Mouse (Mus musculus) CD4-positive naive resting alpha-beta T cell, adult 76 days (primary cell): ENCODE data around the gene Smarcc2. TPM values are rescaled to one million over a fixed set of nuclear protein-coding genes. Genes with fewer than 3 reads are reported as not detected.

ENCODE experiments used
- total RNA-seq: library from RNA; stranded (reverse); gene quantifications from one replicate; pipeline ENCODE4 v1.2.4, GENCODE M21; 2023

The Smarcc2 gene
- 112 TPM for total RNA-seq

GRCm38 (mm10) chr10:128458719-128459408 is at the start of gene Smarcc2:
Gene Smarcc2, plus strand, starts transcription at chr10:128459248.

GRCm38 (mm10) chr10:128411211-128412054 is 47.6 kb upstream of the Smarcc2 start, which contains the start of the genes Nabp2 and Rnf41:
Gene Nabp2, minus strand, starts transcription at chr10:128411492.
Gene Rnf41, plus strand, starts transcription at chr10:128411657.

GRCm38 (mm10) chr10:128493695-128494666 is 34.9 kb downstream of the Smarcc2 start, which contains the start of gene Myl6:
Gene Myl6, minus strand, starts transcription at chr10:128494145.

GRCm38 (mm10) chr10:128498590-128498989 is 39.5 kb downstream of the Smarcc2 start, which contains the start of gene Myl6b:
Gene Myl6b, minus strand, starts transcription at chr10:128498685.

GRCm38 (mm10) chr10:128525671-128526308 is 66.7 kb downstream of the Smarcc2 start, which contains the start of gene Esyt1:
Gene Esyt1, minus strand, starts transcription at chr10:128525871.

Other genes with a start within 250 kb of the Smarcc2 start
- 19.9 TPM for gene Spryd4, start 247.4 kb upstream of the Smarcc2 start, total RNA-seq
- gene Mip, start 233.4 kb upstream of the Smarcc2 start, total RNA-seq = not detected
- gene Timeless, start 227.2 kb upstream of the Smarcc2 start, total RNA-seq = 25.4 TPM
- 0.56 TPM for gene Apon, start 205.2 kb upstream of the Smarcc2 start, total RNA-seq
- gene Apof, start 190.6 kb upstream of the Smarcc2 start, total RNA-seq = not detected
- 60.8 TPM for gene Stat2, start 188.7 kb upstream of the Smarcc2 start, total RNA-seq
- not detected for gene Il23a, start 160.5 kb upstream of the Smarcc2 start, total RNA-seq
- 43.5 TPM for gene Pan2, start 155.9 kb upstream of the Smarcc2 start, total RNA-seq
- 26.1 TPM for gene Cnpy2, start 136.8 kb upstream of the Smarcc2 start, total RNA-seq
- 81.9 TPM for gene Cs, start 121.5 kb upstream of the Smarcc2 start, total RNA-seq
- 27.4 TPM for gene Coq10a, start 90.3 kb upstream of the Smarcc2 start, total RNA-seq
- 49.6 TPM for gene Ankrd52, start 82.1 kb upstream of the Smarcc2 start, total RNA-seq
- gene Slc39a5, start 58.0 kb upstream of the Smarcc2 start, total RNA-seq = not detected
- 42.4 TPM for gene Nabp2, start 47.8 kb upstream of the Smarcc2 start, total RNA-seq
- gene Rnf41, start 47.6 kb upstream of the Smarcc2 start, total RNA-seq = 26.1 TPM
- 818 TPM for gene Myl6, start 34.9 kb downstream of the Smarcc2 start, total RNA-seq
- gene Myl6b, start 39.4 kb downstream of the Smarcc2 start, total RNA-seq = not detected
- 244 TPM for gene Esyt1, start 66.6 kb downstream of the Smarcc2 start, total RNA-seq
- gene Zc3h10, start 88.5 kb downstream of the Smarcc2 start, total RNA-seq = 26.7 TPM
- 3,926 TPM for gene Rpl41, start 90.1 kb downstream of the Smarcc2 start, total RNA-seq
- 55.6 TPM for gene Pa2g4, start 106.7 kb downstream of the Smarcc2 start, total RNA-seq
- gene Erbb3, start 130.4 kb downstream of the Smarcc2 start, total RNA-seq = 1.3 TPM
- 1,431 TPM for gene Rps26, start 167.5 kb downstream of the Smarcc2 start, total RNA-seq
- gene Ikzf4, start 186.7 kb downstream of the Smarcc2 start, total RNA-seq = 9.6 TPM
- gene Suox, start 214.8 kb downstream of the Smarcc2 start, total RNA-seq = 10.1 TPM
- 32.6 TPM for gene Rab5b, start 237.0 kb downstream of the Smarcc2 start, total RNA-seq
- not detected for gene Pmel, start 244.9 kb downstream of the Smarcc2 start, total RNA-seq
- 32.6 TPM for gene Cdk2, start 245.8 kb downstream of the Smarcc2 start, total RNA-seq